Mouse (Mus musculus) embryonic fibroblast, embryonic 13.5 days (primary cell): ENCODE measurements around the gene Trim17.

ENCODE experiments used
- CTCF ChIP-seq: IDR thresholded peaks from 2 replicates; pipeline ENCODE4 v1.5.1; 2011; ENCODE audit warnings: mild to moderate bottlenecking, control low read depth, low read length, moderate library complexity, borderline replicate concordance; ENCODE audit not compliant: insufficient read depth
- POLR2A ChIP-seq: IDR thresholded peaks from 2 replicates; pipeline ENCODE4 v1.6.1; 2011; ENCODE audit warnings: low read depth, mild to moderate bottlenecking, control low read depth, low read length, moderate library complexity

DNA sequence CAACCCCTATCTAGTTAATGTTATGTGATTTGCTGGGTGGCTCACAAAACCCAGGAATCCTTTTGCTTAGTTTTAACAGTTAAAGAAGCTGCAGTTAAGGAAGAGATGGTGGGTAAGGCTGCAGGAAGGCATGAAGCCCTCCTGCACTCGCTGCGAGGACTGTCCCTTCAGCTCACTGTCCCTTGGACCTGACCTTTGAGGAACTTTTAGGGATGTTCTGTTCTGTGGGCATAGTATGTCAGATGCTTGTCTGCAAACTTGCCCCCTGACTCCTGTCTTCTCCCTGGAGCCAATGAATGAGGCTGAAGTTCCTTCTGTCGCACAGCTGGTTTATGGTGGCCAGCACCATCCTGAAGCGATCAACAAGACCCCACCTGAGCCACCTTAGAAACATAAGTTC lies 34.7 kb downstream of the Trim17 start:
- no peak for TF ChIP-seq POLR2A
- no peak for TF ChIP-seq CTCF
